Mouse (Mus musculus): ENCODE results near the gene Plppr1.

Plppr1 gene

GRCm38 (mm10) chr4:49386873-49387272 lies 327.8 kb downstream of the Plppr1 start:
- DNase-seq (ENCODE audit: low read depth), result no peak
